ENCODE assay signal across 9 mouse cellular contexts in the genomic region with DNA sequence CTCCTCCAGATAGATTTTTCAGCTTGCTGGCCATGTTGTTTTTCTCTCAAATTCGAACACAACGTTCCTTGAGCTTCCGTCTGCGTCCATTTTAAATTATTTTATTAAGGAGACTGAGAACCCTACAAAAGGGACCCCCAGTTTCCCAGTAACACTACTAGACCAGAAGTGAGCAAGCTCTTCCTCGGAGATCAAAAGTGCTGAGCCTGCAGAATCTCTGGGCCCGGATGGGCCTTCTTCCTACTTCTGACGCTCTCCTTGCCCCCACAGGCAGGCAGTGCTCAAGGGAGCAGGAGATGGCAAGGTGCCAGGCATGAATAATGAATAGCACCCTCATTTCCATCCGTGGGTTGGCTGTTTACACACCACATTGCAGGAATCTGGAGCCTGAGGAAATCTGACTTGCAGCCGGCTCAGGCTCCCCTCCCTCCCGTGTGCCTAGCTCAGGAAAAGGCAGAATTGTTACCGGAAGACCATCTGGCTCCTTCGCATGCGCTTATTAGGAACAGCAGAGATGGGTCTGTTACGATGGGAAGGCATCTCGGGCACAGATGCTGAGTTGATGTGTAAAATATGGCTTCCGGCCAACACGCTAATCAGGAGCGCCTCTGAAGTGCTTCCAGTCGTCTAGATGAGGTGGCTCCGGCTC.
DNase-seq lines count a peak whose midpoint lies in the region; ATAC-seq and TF ChIP-seq lines count a peak whose summit lies in the region.
"Had no signal": no experiment of that assay in that cellular context is flagged by ENCODE, and none has a peak within 500 bp of the region (broad histone marks: within the 10 kb centered on the region; RNA-seq: fewer than 3 reads in every experiment).

No protein-coding gene starts in this region.

- no peak for TF ChIP-seq CTCF in lung, adult 2 months (IDR thresholded peaks at IDR 0.05; ENCODE audit: insufficient read depth, low read length)

- peaks cover 20% of the 10 kb centered on the region for H3K4me1 ChIP-seq in forebrain, embryonic 15.5 days
- 0 out of 2 replicates have a peak, but pooled peaks cover 5% of the 10 kb centered on the region for H3K4me1 ChIP-seq in lung, adult 2 months (ENCODE audit: control insufficient read depth, insufficient read depth, low read length)

- 25% methylated on average over 20 of the region's 20 CpGs for WGBS in forebrain, embryonic 15.5 days
- 32% methylated on average over 20 of the region's 20 CpGs for WGBS in lung, adult 2 months

- peak; percentile 20 for DNase-seq in embryo, embryonic 11 days
- DNase-seq in embryo, embryonic 10 days (ENCODE audit: low spot score) = no peak
- peak; percentile 15 to 41 for DNase-seq in kidney, postnatal 4 days
- DNase-seq in lung, adult 2 months = peak; percentile 6
- DNase-seq in right cerebral cortex, postnatal 36 days (ENCODE audit: low spot score in 2 of 2) = peak; percentile 68 to 79
- DNase-seq in adrenal gland, postnatal 25 days = no peak
- no peak for DNase-seq in thymus, postnatal 25 days

- ATAC-seq in forebrain, embryonic 15.5 days (replicated peaks) = peak; percentile 94

- peak overlapping the region; percentile 55 for H3K27ac ChIP-seq in forebrain, embryonic 15.5 days (replicated peaks)

- 0 out of 2 replicates have a peak, but pooled peaks cover 4% of the 10 kb centered on the region for H3K27me3 ChIP-seq in forebrain, embryonic 15.5 days

- no peak overlapping the region for H3K9ac ChIP-seq in forebrain, embryonic 15.5 days (replicated peaks)

- 0 out of 2 replicates have a peak overlapping the region, but pooled peaks have one; percentile 1 for H3K4me3 ChIP-seq in forebrain, embryonic 15.5 days
- no peak overlapping the region for H3K4me3 ChIP-seq in lung, adult 2 months (replicated peaks; ENCODE audit: extremely low read depth, low read depth, low read length)
- H3K4me3 ChIP-seq: myocyte had no signal

- H3K4me2 ChIP-seq in forebrain, embryonic 15.5 days (replicated peaks) = peak overlapping the region; percentile 23; the same call in 1 of the 2 replicates

- H3K9me3 ChIP-seq in forebrain, embryonic 15.5 days = no peaks in the 10 kb centered on the region

- H3K36me3 ChIP-seq in forebrain, embryonic 15.5 days = no peaks in the 10 kb centered on the region

- TF ChIP-seq POLR2A in lung, adult 2 months (IDR thresholded peaks at IDR 0.05; ENCODE audit: borderline replicate concordance, extremely low read depth, low read depth, low read length) = no peak

Comparison
In these comparisons a context has a peak if more than half of its experiments do, and no peak if none do; other contexts are left out.
1. DNase-seq: peak in embryo, embryonic 11 days (single experiment), kidney, postnatal 4 days (2 of 2), lung, adult 2 months (single experiment) and right cerebral cortex, postnatal 36 days (2 of 2); none in embryo, embryonic 10 days (single experiment), adrenal gland, postnatal 25 days (single experiment) and thymus, postnatal 25 days (single experiment).